Mouse (Mus musculus): ENCODE results near the gene Nipal1. TPM values are rescaled to one million over a fixed set of nuclear protein-coding genes. Genes with fewer than 3 reads are reported as not detected.

Nipal1 gene
- polyA plus RNA-seq, 1 experiment from 2014 or later: not detected

GRCm38 (mm10) chr5:72648987-72649735 is 1.6 kb downstream of the Nipal1 start:
- WGBS (ENCODE audit: missing documents): 94% methylated on average over 9 of the region's 9 CpGs
- no peaks in the 10 kb centered on the region for H3K36me3 ChIP-seq (ENCODE audit: inconsistent target)
- H3K79me2 ChIP-seq (ENCODE audit: inconsistent target): no peaks in the 10 kb centered on the region
- no peak overlapping the region for H3K4me3 ChIP-seq (ENCODE audit: inconsistent target)
- no peak overlapping the region for H3K27ac ChIP-seq

DNA sequence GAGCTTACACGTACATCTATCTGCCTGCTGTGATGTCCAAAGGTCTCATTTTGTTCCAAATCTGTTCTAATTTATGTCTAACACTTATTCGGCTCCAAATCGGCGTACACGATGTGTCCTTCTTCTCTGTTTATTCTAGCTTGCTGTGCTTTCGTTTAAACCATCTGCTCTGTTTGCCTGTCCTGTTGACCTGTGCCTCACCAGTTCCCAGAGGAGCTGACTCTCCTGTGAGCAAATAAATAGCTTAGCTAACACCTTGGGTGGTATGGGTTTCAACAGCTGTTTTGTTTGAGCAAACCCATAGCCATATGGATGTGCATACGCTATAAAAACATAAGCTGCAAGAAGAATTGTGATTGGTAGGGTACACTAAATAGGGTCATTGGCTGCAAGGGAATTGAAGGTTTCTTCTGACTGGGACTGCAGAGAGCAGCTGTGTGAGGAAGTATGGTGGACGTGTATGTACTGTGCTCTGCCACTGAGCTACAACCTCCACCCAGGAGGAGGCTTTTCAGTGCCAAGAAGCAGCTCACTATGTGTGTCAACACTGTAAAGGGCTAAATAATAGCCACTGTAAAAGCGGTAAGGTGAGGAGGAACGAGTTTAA is 5.6 kb downstream of the Nipal1 start:
- Histone ChIP-seq H3K36me3 (ENCODE audit: inconsistent target) (no peaks in the 10 kb centered on the region), H3K4me3 (ENCODE audit: inconsistent target) (no peak overlapping the region), H3K27ac (no peak overlapping the region), H3K79me2 (ENCODE audit: inconsistent target) (no peaks in the 10 kb centered on the region)
- WGBS (ENCODE audit: missing documents): 89% methylated on average over 10 of the region's 10 CpGs

GRCm38 (mm10) chr5:72656270-72656791 is 8.7 kb downstream of the Nipal1 start:
- no peaks in the 10 kb centered on the region for H3K36me3 ChIP-seq (ENCODE audit: inconsistent target)
- H3K27ac ChIP-seq: no peak overlapping the region
- no peaks in the 10 kb centered on the region for H3K79me2 ChIP-seq (ENCODE audit: inconsistent target)
- H3K4me3 ChIP-seq (ENCODE audit: inconsistent target): no peak overlapping the region
- WGBS (ENCODE audit: missing documents): 74% methylated on average over 7 of the region's 7 CpGs

DNA sequence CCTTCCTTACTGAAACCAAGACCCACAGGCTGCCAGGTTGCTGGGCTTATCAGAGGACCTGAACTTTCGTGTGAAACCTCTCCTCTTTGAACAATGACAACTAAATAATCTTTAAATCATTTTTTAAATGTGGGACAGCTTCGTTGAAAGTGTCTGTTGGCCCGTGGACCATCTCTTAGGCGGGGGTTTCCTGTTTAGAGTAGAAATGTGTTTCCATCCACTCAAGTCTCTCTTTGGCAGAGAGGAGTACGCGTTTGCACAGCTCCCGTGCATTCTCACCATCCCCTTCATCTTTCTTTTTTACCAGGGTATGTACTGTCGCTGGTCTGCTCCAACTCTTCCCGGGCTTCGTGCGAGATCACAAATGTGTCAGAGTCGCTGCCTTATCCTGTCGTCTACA is 10.8 kb downstream of the Nipal1 start:
- 92% methylated on average over 13 of the region's 13 CpGs for WGBS (ENCODE audit: missing documents)
- no peaks in the 10 kb centered on the region for H3K79me2 ChIP-seq (ENCODE audit: inconsistent target)
- H3K27ac ChIP-seq: no peak overlapping the region
- no peaks in the 10 kb centered on the region for H3K36me3 ChIP-seq (ENCODE audit: inconsistent target)
- H3K4me3 ChIP-seq (ENCODE audit: inconsistent target): no peak overlapping the region

- Histone ChIP-seq H3K79me2 (ENCODE audit: inconsistent target) (no peaks in the 10 kb centered on the region), H3K27ac (no peak overlapping the region), H3K36me3 (ENCODE audit: inconsistent target) (no peaks in the 10 kb centered on the region), H3K4me3 (ENCODE audit: inconsistent target) (no peak overlapping the region)
- WGBS (ENCODE audit: missing documents): 82% methylated on average over 6 of the region's 6 CpGs
Measured at GRCm38 (mm10) chr5:72661051-72661781, 13.6 kb downstream of the Nipal1 start.

DNA sequence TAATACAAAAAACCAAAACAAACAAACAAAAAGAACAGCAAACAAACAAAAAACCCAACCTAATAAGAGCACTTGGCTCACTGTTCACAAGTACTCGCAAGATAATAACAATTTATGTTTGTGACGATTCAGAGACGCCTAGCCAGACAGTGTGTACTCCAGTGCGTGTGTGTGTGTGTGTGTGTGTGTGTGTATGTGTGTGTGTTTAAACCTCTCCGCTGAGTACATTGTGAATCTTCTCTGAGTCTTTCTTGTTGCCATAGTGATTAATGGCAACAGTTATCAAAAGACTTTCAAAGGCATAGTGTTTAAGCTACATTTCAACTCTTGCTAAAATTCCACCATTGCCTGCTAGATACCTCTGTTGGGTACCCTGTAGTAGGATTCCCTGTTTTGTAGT is 16.5 kb downstream of the Nipal1 start:
- Histone ChIP-seq H3K79me2 (ENCODE audit: inconsistent target) (no peaks in the 10 kb centered on the region), H3K36me3 (ENCODE audit: inconsistent target) (no peaks in the 10 kb centered on the region), H3K27ac (no peak overlapping the region), H3K4me3 (ENCODE audit: inconsistent target) (no peak overlapping the region)
- 93% methylated on average over 5 of the region's 5 CpGs for WGBS (ENCODE audit: missing documents)

GRCm38 (mm10) chr5:72664854-72665253 is 17.3 kb downstream of the Nipal1 start:
- no peak overlapping the region for H3K27ac ChIP-seq
- H3K79me2 ChIP-seq (ENCODE audit: inconsistent target): no peaks in the 10 kb centered on the region
- WGBS (ENCODE audit: missing documents): 52% methylated on average over 3 of the region's 3 CpGs
- H3K36me3 ChIP-seq (ENCODE audit: inconsistent target): no peaks in the 10 kb centered on the region
- no peak overlapping the region for H3K4me3 ChIP-seq (ENCODE audit: inconsistent target)

- Histone ChIP-seq H3K4me3 (ENCODE audit: inconsistent target) (no peak overlapping the region), H3K36me3 (ENCODE audit: inconsistent target) (no peaks in the 10 kb centered on the region), H3K27ac (no peak overlapping the region), H3K79me2 (ENCODE audit: inconsistent target) (no peaks in the 10 kb centered on the region)
- WGBS (ENCODE audit: missing documents): 42% methylated on average over 5 of the region's 5 CpGs
Measured at GRCm38 (mm10) chr5:72665281-72665680, 17.7 kb downstream of the Nipal1 start.

DNA sequence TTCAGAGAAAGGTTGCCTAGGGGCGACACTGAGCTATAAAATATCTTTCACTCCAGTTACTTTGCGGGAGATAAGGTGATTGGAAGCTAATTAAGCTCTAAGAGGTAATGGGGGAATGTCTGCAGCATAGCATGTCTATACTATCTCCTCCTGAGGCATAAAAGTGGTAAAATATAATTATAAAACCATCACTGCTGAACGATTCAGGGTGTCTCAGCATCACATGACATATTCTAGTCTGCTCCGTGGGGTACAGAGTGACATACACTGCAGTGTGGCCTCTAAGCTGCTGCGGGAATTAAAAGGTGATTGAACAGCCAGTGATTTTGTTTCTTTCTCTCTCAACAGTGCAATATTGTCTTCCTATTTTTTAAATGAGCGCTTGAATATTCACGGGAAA is 18.8 kb downstream of the Nipal1 start:
- Histone ChIP-seq H3K27ac (no peak overlapping the region), H3K79me2 (ENCODE audit: inconsistent target) (no peaks in the 10 kb centered on the region), H3K4me3 (ENCODE audit: inconsistent target) (no peak overlapping the region), H3K36me3 (ENCODE audit: inconsistent target) (no peaks in the 10 kb centered on the region)
- WGBS (ENCODE audit: missing documents): 95% methylated on average over 7 of the region's 7 CpGs

DNA sequence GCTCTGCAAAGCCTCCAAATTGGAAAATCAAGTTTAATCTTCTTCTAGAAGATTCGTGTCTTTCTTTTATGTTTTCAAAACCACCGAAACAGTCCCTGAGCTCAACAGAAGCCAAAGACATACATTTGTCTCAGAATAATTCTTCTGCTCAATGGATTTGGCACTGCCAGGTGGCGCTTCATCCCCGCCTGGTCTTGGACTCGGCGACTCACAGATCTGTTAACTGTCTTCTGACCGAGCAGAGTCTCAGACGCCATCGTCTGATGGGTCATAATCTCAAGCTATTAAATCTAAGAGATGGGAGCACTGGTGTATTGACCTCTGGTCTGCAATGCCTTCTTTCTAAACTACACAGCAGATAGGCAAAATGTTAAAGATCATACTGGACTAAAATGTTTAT is 20.8 kb downstream of the Nipal1 start:
- H3K79me2 ChIP-seq (ENCODE audit: inconsistent target): no peaks in the 10 kb centered on the region
- 89% methylated on average over 9 of the region's 9 CpGs for WGBS (ENCODE audit: missing documents)
- H3K4me3 ChIP-seq (ENCODE audit: inconsistent target): no peak overlapping the region
- H3K27ac ChIP-seq: no peak overlapping the region
- no peaks in the 10 kb centered on the region for H3K36me3 ChIP-seq (ENCODE audit: inconsistent target)

DNA sequence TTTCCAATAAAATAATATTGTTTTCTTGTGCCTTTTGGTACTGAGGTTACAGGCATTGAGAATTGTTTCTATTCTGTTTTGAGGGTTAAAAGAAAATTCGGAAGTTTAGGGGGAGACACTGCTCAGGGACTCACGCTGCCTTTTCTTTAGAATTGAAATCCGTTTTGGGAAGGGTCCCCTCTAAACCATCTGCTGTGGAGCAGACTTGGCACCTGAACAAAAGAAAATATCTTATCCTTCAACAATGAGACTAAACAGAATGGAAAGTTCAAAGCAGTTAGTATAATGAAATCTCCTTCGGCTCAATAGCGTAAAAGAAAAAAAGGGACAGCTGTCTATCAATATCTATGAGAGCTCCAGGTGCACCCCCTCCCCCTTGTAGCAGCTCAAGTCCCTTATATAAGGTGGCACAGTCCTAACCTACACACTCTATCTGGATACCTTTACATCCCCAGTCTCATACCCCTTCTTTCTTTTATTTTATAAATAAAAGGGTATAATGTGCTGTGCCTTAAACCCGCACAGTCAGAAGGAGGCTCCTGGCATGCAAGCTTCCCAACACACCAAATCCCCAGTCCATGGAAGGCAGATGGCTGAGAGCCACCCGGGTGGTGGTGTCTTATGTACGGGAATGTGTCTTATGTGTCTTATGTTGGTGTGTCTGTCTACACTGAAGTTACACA is 23.6 kb downstream of the Nipal1 start:
- Histone ChIP-seq H3K36me3 (ENCODE audit: inconsistent target) (no peaks in the 10 kb centered on the region), H3K27ac (no peak overlapping the region), H3K4me3 (ENCODE audit: inconsistent target) (no peak overlapping the region), H3K79me2 (ENCODE audit: inconsistent target) (no peaks in the 10 kb centered on the region)
- WGBS (ENCODE audit: missing documents): 92% methylated on average over 8 of the region's 8 CpGs

- Histone ChIP-seq H3K4me3 (ENCODE audit: inconsistent target) (no peak overlapping the region), H3K36me3 (ENCODE audit: inconsistent target) (no peaks in the 10 kb centered on the region), H3K27ac (no peak overlapping the region), H3K79me2 (ENCODE audit: inconsistent target) (no peaks in the 10 kb centered on the region)
- 93% methylated on average over 9 of the region's 9 CpGs for WGBS (ENCODE audit: missing documents)
Measured at GRCm38 (mm10) chr5:72674994-72675542, 27.5 kb downstream of the Nipal1 start.

GRCm38 (mm10) chr5:72681451-72681850 is 33.9 kb downstream of the Nipal1 start:
- Histone ChIP-seq H3K36me3 (ENCODE audit: inconsistent target) (no peaks in the 10 kb centered on the region), H3K27ac (no peak overlapping the region), H3K4me3 (ENCODE audit: inconsistent target) (no peak overlapping the region), H3K79me2 (ENCODE audit: inconsistent target) (no peaks in the 10 kb centered on the region)
- 68% methylated on average over 6 of the region's 6 CpGs for WGBS (ENCODE audit: missing documents)

DNA sequence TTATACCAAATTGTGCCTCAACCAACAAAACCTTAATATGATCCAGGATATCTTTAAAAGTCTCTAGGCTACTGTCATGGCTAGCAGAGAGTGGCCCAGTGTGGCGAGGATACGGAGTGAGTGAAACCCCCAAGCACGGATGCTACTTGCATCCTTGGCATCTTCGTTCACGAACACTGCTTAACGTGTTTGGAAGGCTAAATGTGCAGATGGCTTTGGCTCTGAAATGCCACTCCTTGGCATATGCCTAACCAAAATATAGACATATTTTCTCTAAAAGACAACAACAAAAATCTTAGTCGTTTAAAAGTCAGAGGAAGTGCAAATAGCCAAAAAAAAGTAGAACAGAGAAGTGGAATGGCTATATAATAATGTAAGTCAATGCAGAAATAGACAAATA is 42.0 kb downstream of the Nipal1 start:
- Histone ChIP-seq H3K36me3 (ENCODE audit: inconsistent target) (no peaks in the 10 kb centered on the region), H3K27ac (no peak overlapping the region), H3K4me3 (ENCODE audit: inconsistent target) (no peak overlapping the region), H3K79me2 (ENCODE audit: inconsistent target) (no peaks in the 10 kb centered on the region)
- WGBS (ENCODE audit: missing documents): 91% methylated on average over 7 of the region's 7 CpGs
